Mouse (Mus musculus) gastrocnemius, postnatal 14 days (tissue): Measurements from ENCODE around the gene Ccnq. TPM values are rescaled to one million over a fixed set of nuclear protein-coding genes. Genes with fewer than 3 reads are reported as not detected.

Experiments used
- DNase-seq: peaks from one replicate; pipeline ENCODE4 v3.0.0; 2021; ENCODE audit warnings: mixed read lengths
- intact Hi-C: fragments of 180-260 bp; cut with DNase I; formaldehyde crosslinking; loops from one replicate; pipeline ENCODE4 v1.15.1; 2025; ENCODE audit warnings: low total_unique reads
- microRNA-seq, 2 experiments: library from miRNA; unstranded; fragments of <30 nt; microRNA quantifications; one replicate each; pipeline ENCODE4 v1.2.0; 2021
- total RNA-seq, 2 experiments: library from RNA; stranded (reverse); gene quantifications; 2 replicates each; pipeline ENCODE4 v1.2.3; 2021

The Ccnq gene
- total RNA-seq, 2 experiments from 2014 or later: 9.4 to 13.1 TPM

GRCm38 (mm10) chr11:78717655-78718054 lies 33.9 kb downstream of the Ccnq start:
- DNase-seq: no peak
- intact Hi-C loops: no loop called here

GRCm38 (mm10) chr11:78708642-78709041 lies 42.9 kb downstream of the Ccnq start:
- DNase-seq: no peak
- intact Hi-C loops: loop anchor here (10.0 kb wide), 1 partner anchor 106 kb away; no protein-coding TSS in a partner anchor

- intact Hi-C loops: loop anchor here (10.0 kb wide), 1 partner anchor 109 kb away; no protein-coding TSS in a partner anchor
- DNase-seq: no peak
Measured at GRCm38 (mm10) chr11:78706026-78706425, 45.5 kb downstream of the Ccnq start.

- intact Hi-C loops: loop anchor here (10.0 kb wide), 1 partner anchor 112 kb away; no protein-coding TSS in a partner anchor
- no peak for DNase-seq
Measured at GRCm38 (mm10) chr11:78703085-78703484, 48.4 kb downstream of the Ccnq start.

- DNase-seq: no peak
- intact Hi-C loops: loop anchor here (10.0 kb wide), 1 partner anchor 112 kb away; no protein-coding TSS in a partner anchor
Measured at GRCm38 (mm10) chr11:78702319-78702718, 49.2 kb downstream of the Ccnq start.

Small RNA genes lying within 50 kb of the gene (microRNA-seq; reads per million reads assigned to microRNA genes)
- gene Gm23840: 0 reads per million in 2 experiments

Other genes starting within 250 kb of the Ccnq start
- not detected for gene Sebox, start 248.3 kb downstream of the Ccnq start, total RNA-seq
- gene Tmem199, start 239.6 kb downstream of the Ccnq start, total RNA-seq: 10 to 100 TPM; 13.4 to 15.0 TPM
- gene Poldip2, start 239.5 kb downstream of the Ccnq start, total RNA-seq: 100 to 1,000 TPM; 102 to 113 TPM
- 10 to 100 TPM; 33.7 to 36.5 TPM for gene Tnfaip1, start 215.4 kb downstream of the Ccnq start, total RNA-seq
- gene Ift20, start 215.4 kb downstream of the Ccnq start, total RNA-seq: 10 to 100 TPM; 18.0 to 25.1 TPM
- gene Tmem97, start 201.0 kb downstream of the Ccnq start, total RNA-seq: 1 to 10 TPM; 5.4 to 9.7 TPM
- 1 to 10 TPM; 5.6 to 6.2 TPM for gene Nlk, start 54.4 kb downstream of the Ccnq start, total RNA-seq
- gene Lyrm9, start 74.9 kb upstream of the Ccnq start, total RNA-seq: 10 to 100 TPM; 11.5 to 14.2 TPM
- gene Nos2, start 169.1 kb upstream of the Ccnq start, total RNA-seq: 1 to 10 TPM; 3.6 to 4.7 TPM
- gene Lgals9, start 233.2 kb upstream of the Ccnq start, total RNA-seq: 10 to 100 TPM; 18.7 to 19.8 TPM